Mouse (Mus musculus): ENCODE results near the gene Tmem247. TPM values are rescaled to one million over a fixed set of nuclear protein-coding genes. Genes with fewer than 3 reads are reported as not detected.

The Tmem247 gene
- total and polyA plus RNA-seq, 3 experiments = not detected

- no peak overlapping the region for H3K9ac ChIP-seq (ENCODE audit: control insufficient read depth, low read depth, low read length, poor library complexity, severe bottlenecking)
- 0 out of 4 replicates have a peak, but pooled peaks cover 0 to 4% of the 10 kb centered on the region in 2 experiments for H3K4me1 ChIP-seq (ENCODE audit: control insufficient read depth in 1 of 2, insufficient read depth in 2 of 2, low read length in 2 of 2)
- H3K4me3 ChIP-seq (ENCODE audit: control insufficient read depth in 1 of 2, insufficient read depth in 1 of 2, low read depth in 2 of 2, low read length in 2 of 2) = no peak overlapping the region
- H3K79me2 ChIP-seq (ENCODE audit: control insufficient read depth, insufficient read depth, low read length, poor library complexity) = no peaks in the 10 kb centered on the region
- no peaks in the 10 kb centered on the region for H3K9me3 ChIP-seq (replicated peaks; ENCODE audit: insufficient read depth, low read length)
- peaks cover 0 to 3% of the 10 kb centered on the region in 2 experiments; a peak in 1 of 4 replicates for H3K36me3 ChIP-seq (ENCODE audit: control insufficient read depth in 1 of 2, insufficient read depth in 2 of 2, low read length in 2 of 2)
- DNase-seq (ENCODE audit: low read depth, low spot score) = no peak
- TF ChIP-seq EP300 (IDR thresholded peaks at IDR 0.05; ENCODE audit: low read depth in 1 of 2, low read length in 2 of 2) (no peak), GATA1 (IDR thresholded peaks at IDR 0.05; ENCODE audit: low read depth, low read length) (no peak), MAZ (IDR thresholded peaks at IDR 0.05; ENCODE audit: low read depth, low read length) (no peak), MEF2A (IDR thresholded peaks at IDR 0.05; ENCODE audit: extremely low read depth, insufficient replicate concordance, low read depth, low read length, poor library complexity, severe bottlenecking) (no peak), ZKSCAN1 (IDR thresholded peaks at IDR 0.05; ENCODE audit: low read depth, low read length) (no peak), POLR2A (IDR thresholded peaks at IDR 0.05; ENCODE audit: control insufficient read depth in 1 of 2, insufficient read depth in 1 of 2, low read depth in 1 of 2, low read length in 2 of 2, poor library complexity in 1 of 2) (no peak), MXI1 (IDR thresholded peaks at IDR 0.05; ENCODE audit: low read depth, low read length) (no peak), CTCF (IDR thresholded peaks at IDR 0.05 in 2 of 3, conservative IDR thresholded peaks at IDR 0.05 in 1 of 3; ENCODE audit: control insufficient read depth in 1 of 3, insufficient read depth in 1 of 3, low read depth in 2 of 3, low read length in 3 of 3, poor library complexity in 1 of 3, severe bottlenecking in 1 of 3) (no peak)
- no peaks in the 10 kb centered on the region for H3K27me3 ChIP-seq (ENCODE audit: control insufficient read depth in 1 of 2, insufficient read depth in 2 of 2, low read length in 2 of 2)
- H3K27ac ChIP-seq (ENCODE audit: control insufficient read depth, low read depth, low read length) = no peak overlapping the region
Observed at GRCm38 (mm10) chr17:86957239-86957638, 40.1 kb downstream of the Tmem247 start.

GRCm38 (mm10) chr17:86957968-86958367 lies 40.8 kb downstream of the Tmem247 start:
- Histone ChIP-seq H3K4me3 (ENCODE audit: control insufficient read depth in 1 of 2, insufficient read depth in 1 of 2, low read depth in 2 of 2, low read length in 2 of 2) (no peak overlapping the region), H3K9ac (ENCODE audit: control insufficient read depth, low read depth, low read length, poor library complexity, severe bottlenecking) (no peak overlapping the region), H3K27me3 (ENCODE audit: control insufficient read depth in 1 of 2, insufficient read depth in 2 of 2, low read length in 2 of 2) (no peaks in the 10 kb centered on the region), H3K4me1 (ENCODE audit: control insufficient read depth in 1 of 2, insufficient read depth in 2 of 2, low read length in 2 of 2) (0 out of 4 replicates have a peak, but pooled peaks cover 0 to 4% of the 10 kb centered on the region in 2 experiments), H3K79me2 (ENCODE audit: control insufficient read depth, insufficient read depth, low read length, poor library complexity) (peaks cover 1% of the 10 kb centered on the region; the same call in 1 of the 2 replicates), H3K36me3 (ENCODE audit: control insufficient read depth in 1 of 2, insufficient read depth in 2 of 2, low read length in 2 of 2) (peaks cover 0 to 3% of the 10 kb centered on the region in 2 experiments; a peak in 1 of 4 replicates), H3K27ac (ENCODE audit: control insufficient read depth, low read depth, low read length) (no peak overlapping the region), H3K9me3 (replicated peaks; ENCODE audit: insufficient read depth, low read length) (no peaks in the 10 kb centered on the region)
- no peak for DNase-seq (ENCODE audit: low read depth, low spot score)
- TF ChIP-seq GATA1 (IDR thresholded peaks at IDR 0.05; ENCODE audit: low read depth, low read length) = no peak
- no peak for TF ChIP-seq CHD1 (IDR thresholded peaks at IDR 0.05; ENCODE audit: low read depth, low read length)
- TF ChIP-seq MYB (IDR thresholded peaks at IDR 0.05; ENCODE audit: low read depth, low read length) = no peak
- TF ChIP-seq GABPA (IDR thresholded peaks at IDR 0.05; ENCODE audit: low read depth, low read length) = no peak
- no peak for TF ChIP-seq BHLHE40 (IDR thresholded peaks at IDR 0.05; ENCODE audit: borderline replicate concordance, low read depth, low read length)
- TF ChIP-seq TBP (IDR thresholded peaks at IDR 0.05; ENCODE audit: low read depth, low read length) = no peak

GRCm38 (mm10) chr17:86961301-86961841 lies 44.2 kb downstream of the Tmem247 start:
- no peak for DNase-seq (ENCODE audit: low read depth, low spot score)
- no peak overlapping the region for H3K27ac ChIP-seq (ENCODE audit: control insufficient read depth, low read depth, low read length)
- no peaks in the 10 kb centered on the region for H3K27me3 ChIP-seq (ENCODE audit: control insufficient read depth in 1 of 2, insufficient read depth in 2 of 2, low read length in 2 of 2)
- peaks cover 3 to 4% of the 10 kb centered on the region in 2 experiments; a peak in 1 of 4 replicates for H3K4me1 ChIP-seq (ENCODE audit: control insufficient read depth in 1 of 2, insufficient read depth in 2 of 2, low read length in 2 of 2)
- H3K9ac ChIP-seq (ENCODE audit: control insufficient read depth, low read depth, low read length, poor library complexity, severe bottlenecking) = no peak overlapping the region
- no peak overlapping the region for H3K4me3 ChIP-seq (ENCODE audit: control insufficient read depth in 1 of 2, insufficient read depth in 1 of 2, low read depth in 2 of 2, low read length in 2 of 2)
- peaks cover 0 to 3% of the 10 kb centered on the region in 2 experiments; a peak in 2 of 4 replicates for H3K36me3 ChIP-seq (ENCODE audit: control insufficient read depth in 1 of 2, insufficient read depth in 2 of 2, low read length in 2 of 2)
- peaks cover 4% of the 10 kb centered on the region; the same call in 1 of the 2 replicates for H3K79me2 ChIP-seq (ENCODE audit: control insufficient read depth, insufficient read depth, low read length, poor library complexity)
- no peak for TF ChIP-seq GATA1 (IDR thresholded peaks at IDR 0.05; ENCODE audit: low read depth, low read length)
- no peak for TF ChIP-seq GABPA (IDR thresholded peaks at IDR 0.05; ENCODE audit: low read depth, low read length)
- TF ChIP-seq MYB (IDR thresholded peaks at IDR 0.05; ENCODE audit: low read depth, low read length) = no peak
- no peak for TF ChIP-seq POLR2A (IDR thresholded peaks at IDR 0.05; ENCODE audit: control insufficient read depth in 1 of 2, insufficient read depth in 1 of 2, low read depth in 1 of 2, low read length in 2 of 2, poor library complexity in 1 of 2)
- TF ChIP-seq SIN3A (IDR thresholded peaks at IDR 0.05; ENCODE audit: low read length) = no peak
- TF ChIP-seq SMC3 (IDR thresholded peaks at IDR 0.05; ENCODE audit: low read depth, low read length) = no peak
- TF ChIP-seq E2F4 (IDR thresholded peaks at IDR 0.05; ENCODE audit: borderline replicate concordance, low read depth, low read length) = no peak
- no peak for TF ChIP-seq MEF2A (IDR thresholded peaks at IDR 0.05; ENCODE audit: extremely low read depth, insufficient replicate concordance, low read depth, low read length, poor library complexity, severe bottlenecking)
- no peak for TF ChIP-seq MAZ (IDR thresholded peaks at IDR 0.05; ENCODE audit: low read depth, low read length)
- TF ChIP-seq JUND (IDR thresholded peaks at IDR 0.05; ENCODE audit: low read depth, low read length) = no peak
- TF ChIP-seq ETS1 (IDR thresholded peaks at IDR 0.05; ENCODE audit: low read depth, low read length) = no peak
- no peak for TF ChIP-seq TBP (IDR thresholded peaks at IDR 0.05; ENCODE audit: low read depth, low read length)
- no peak for TF ChIP-seq POLR2AphosphoS2 (IDR thresholded peaks at IDR 0.05; ENCODE audit: low read length)
- no peak for TF ChIP-seq TCF12 (IDR thresholded peaks at IDR 0.05; ENCODE audit: low read depth, low read length)
- no peak for TF ChIP-seq MYC (IDR thresholded peaks at IDR 0.05; ENCODE audit: low read depth, low read length)
- no peak for TF ChIP-seq POLR2AphosphoS5 (IDR thresholded peaks at IDR 0.05; ENCODE audit: borderline replicate concordance, low read depth, low read length)
- no peak for TF ChIP-seq HCFC1 (IDR thresholded peaks at IDR 0.05; ENCODE audit: low read depth, low read length)
- no peaks in the 10 kb centered on the region for H3K9me3 ChIP-seq (replicated peaks; ENCODE audit: insufficient read depth, low read length)

All from MEL (cell line).